Mouse (Mus musculus) C2C12 (cell line): ENCODE measurements around the gene Ssc5d.

Experiments
- CEBPB ChIP-seq: IDR thresholded peaks from one replicate; pipeline ENCODE4 v1.6.1; 2011; ENCODE audit warnings: low read depth, mild to moderate bottlenecking, control low read depth, moderate library complexity
- CTCF ChIP-seq: IDR thresholded peaks from one replicate; pipeline ENCODE4 v1.5.1; 2011; ENCODE audit not compliant: control insufficient read depth, insufficient read depth, insufficient read length
- MAX ChIP-seq: IDR thresholded peaks from one replicate; pipeline ENCODE4 v1.6.1; 2011; ENCODE audit warnings: mild to moderate bottlenecking, control low read depth
- MYOD1 ChIP-seq: IDR thresholded peaks from one replicate; pipeline ENCODE4 v1.6.1; 2011; ENCODE audit warnings: low read depth; ENCODE audit not compliant: control insufficient read depth, insufficient read length
- MYOG ChIP-seq: IDR thresholded peaks from one replicate; pipeline ENCODE4 v1.6.1; 2011; ENCODE audit not compliant: control insufficient read depth, insufficient read length; ENCODE audit errors: extremely low read depth
- USF1 ChIP-seq: IDR thresholded peaks from one replicate; pipeline ENCODE4 v1.6.1; 2011; ENCODE audit warnings: low read depth, mild to moderate bottlenecking, control low read depth, moderate library complexity

- TF ChIP-seq CTCF (no peak), MYOD1 (no peak), MAX (no peak), USF1 (no peak), MYOG (no peak), CEBPB (no peak)
These were observed 45.5 kb downstream of the Ssc5d start, which contains the start of gene Sbk3 for GRCm38 (mm10) chr7:4971068-4971467.
